Mouse (Mus musculus): ENCODE measurements around the gene Mrpl53.

The Mrpl53 gene

DNA sequence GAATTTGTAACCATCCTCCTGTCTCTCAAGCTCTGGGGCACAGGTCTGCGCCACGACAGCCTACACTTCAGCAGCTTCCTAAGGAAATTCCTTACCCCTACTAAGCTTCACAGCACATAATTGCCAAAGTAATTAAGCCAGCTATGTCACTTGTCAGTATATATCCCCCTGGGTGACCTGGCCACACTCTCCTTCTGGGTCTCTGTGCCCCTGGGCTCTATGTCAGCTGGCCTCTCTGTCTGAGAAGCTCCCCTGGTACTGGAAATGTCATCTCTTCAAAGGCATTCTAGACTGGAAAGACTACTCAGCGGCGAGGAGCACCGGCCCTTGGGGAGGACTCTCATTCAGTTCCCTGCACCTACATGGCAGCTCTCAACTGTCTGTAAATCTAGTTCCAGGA, 14.1 kb downstream of the Mrpl53 start:
- no peak for DNase-seq

DNA sequence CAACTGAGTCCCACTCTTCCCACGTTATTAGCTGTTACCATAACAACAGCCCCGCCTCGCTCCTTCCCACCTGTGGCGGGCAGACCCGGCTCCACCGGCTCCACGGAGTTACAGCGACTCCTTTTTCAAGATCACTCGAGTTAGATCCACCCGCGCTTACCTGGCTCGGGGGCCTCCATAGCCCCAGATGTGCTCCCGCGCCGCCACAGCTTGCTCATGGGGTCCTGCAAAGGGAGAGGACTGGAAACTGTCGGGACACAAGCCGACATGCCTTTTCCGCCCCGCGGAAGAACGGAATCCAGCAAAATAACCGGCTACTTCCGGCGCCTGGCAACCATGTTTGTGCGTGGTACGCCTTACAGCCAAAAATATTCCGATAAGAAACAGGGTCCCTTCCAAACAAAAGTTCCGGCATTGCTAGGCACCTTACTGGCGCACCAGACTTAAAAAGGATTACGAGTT, 16.0 kb downstream of the Mrpl53 start:
- DNase-seq, result peak; percentile 93

DNA sequence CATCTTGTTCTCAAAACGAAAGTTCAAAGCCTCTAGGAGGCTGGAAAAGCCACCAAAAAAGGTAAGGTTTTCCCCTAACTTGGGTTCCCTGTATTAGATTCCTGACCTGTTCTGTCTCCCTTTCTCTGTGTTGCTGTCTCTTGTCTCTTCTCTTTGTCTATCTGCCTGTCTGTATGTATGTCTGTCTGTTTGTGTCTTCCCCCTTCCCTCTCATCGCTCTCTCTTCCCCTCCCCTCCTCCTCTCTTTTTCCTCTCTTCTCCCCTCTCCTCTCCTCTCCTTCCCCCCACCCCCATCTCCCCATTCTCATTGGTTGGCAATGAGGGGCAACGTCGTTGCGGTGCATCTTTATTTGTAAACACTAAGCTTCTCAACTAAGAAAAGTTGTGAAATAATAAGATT, 16.5 kb downstream of the Mrpl53 start, which contains the start of gene Ino80b:
Gene Ino80b (minus strand): TSS at position 101 of the 400 bp plus-strand sequence.
- DNase-seq, result no peak

DNA sequence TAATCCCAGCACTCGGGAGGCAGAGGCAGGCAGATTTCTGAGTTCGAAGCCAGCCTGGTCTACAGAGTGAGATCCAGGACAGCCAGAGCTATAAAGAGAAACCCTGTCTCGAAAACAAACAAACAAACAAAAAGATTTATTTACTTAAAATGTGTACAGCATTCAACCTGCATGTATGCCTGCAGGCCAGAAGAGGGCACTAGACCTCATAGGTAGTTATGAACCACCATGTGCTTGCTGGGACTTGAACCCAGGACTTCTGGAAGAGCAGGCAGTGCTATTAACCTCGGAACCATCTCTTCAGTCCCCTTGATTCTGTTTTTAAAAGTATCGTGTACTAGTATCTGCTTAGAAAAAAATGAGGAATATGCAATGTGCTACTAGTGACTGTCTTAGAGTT, 18.6 kb downstream of the Mrpl53 start:
- DNase-seq, result no peak

DNA sequence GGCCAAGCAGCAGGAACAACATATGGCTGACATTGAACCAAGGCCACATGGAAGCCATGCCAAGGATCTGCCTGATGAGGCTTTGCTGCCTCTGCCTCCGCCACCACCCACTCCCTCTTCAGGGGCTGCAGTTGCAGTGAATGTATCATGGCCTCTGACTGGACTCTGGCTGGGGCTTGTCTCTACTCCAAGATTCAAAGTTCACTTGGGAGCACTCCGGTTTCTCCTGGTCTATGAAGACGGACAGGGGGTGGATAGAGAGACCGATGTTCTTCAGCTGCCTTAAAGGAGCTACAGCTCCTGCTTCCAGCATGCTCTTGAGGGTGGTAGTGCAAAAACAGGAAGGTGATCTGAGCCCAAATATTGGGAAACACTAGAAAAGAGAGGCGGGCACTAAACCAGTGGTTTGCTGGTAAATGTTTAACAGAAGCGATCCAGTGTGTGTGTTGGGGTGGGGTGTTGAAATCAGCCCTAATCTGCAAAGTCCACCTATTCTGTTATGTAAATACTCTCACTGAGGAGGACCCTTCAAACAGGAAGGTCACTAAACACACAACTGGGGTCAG, 22.7 kb downstream of the Mrpl53 start:
- no peak for DNase-seq

DNA sequence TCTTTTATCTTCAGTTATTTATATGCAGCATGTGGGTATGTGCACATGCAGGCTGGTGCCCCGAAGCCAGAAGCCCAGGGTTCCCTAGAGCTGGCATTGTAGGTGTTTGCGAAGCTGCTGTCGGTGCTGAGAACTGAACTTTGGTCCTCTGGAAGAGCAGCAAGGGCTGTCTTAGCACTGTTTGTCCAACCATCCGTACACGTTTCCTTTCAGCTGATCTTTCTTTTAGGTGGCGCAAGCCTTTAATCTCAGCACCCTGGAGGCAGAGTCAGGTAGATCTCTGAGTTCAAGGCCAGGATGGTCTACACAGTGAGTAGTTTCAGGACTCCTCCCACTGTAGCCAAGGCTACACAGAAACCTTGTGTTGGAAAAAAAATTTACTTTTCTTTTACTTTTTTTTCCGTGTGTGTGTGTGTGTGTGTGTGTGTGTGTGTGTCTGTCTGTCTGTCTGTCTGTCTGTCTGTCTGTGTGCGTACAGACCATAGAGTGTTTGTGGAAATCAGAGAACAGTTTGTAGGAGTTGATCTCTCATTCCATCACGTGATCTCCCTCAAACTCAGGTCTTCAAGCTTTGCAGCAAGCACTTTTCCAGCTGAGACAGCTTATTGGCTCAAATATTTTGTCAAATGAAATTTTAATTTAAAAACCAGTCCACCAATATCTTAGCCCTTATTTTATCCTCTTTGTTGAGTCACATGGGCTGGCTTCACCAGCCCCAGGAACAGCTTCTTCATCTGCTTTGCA, 23.5 kb downstream of the Mrpl53 start:
- DNase-seq, result no peak

DNA sequence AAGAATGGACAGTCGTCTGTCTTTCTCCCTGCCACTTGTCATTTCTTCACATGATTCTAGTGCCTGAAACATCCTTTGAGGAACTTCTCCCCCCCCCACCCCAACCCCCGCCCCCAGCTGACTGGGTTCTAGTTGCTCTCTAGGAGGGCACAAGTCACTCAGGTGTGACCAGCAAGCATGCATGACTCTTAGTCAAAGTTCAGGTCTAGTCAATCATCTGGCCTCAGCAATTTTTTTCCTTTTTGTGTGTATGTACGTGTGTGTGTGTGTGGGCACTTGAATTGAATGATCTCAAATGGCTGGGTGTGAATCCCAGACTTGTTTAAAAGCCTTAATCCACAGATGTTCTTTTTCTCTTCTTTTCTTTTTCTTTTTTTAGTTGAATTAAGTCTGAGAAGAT, 25.4 kb downstream of the Mrpl53 start:
- DNase-seq, result no peak

DNA sequence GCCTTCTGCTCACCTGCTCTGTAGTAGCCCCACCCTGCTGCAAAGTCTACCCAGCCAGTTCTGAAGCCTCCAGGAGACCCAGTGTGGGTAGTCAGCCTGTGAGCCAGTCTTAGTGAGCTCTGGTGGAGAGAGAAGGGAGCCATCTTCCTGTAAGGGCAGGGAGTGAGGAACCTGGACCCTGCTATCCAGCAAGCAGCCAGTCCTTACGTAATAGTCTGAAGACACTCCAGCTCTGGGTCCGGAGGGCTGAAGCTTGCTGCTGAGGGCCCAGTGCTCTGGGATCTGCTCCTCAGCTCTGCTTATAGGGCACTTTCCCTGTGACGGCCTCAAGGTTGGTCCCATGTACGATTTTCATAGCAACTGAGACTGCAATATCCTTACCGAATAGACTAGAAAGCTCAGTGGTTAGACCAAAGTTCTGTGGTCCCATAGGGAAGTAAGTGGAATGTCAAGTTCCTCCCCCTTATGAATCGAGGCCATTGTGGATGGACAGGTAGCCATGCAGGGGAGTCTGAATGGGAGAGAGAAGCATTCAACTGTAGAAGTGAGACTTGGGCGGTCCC, 26.2 kb downstream of the Mrpl53 start, which contains the start of gene Rtkn:
Gene Rtkn (plus strand): TSS at position 513 of the 563 bp plus-strand sequence.
- DNase-seq, result no peak

DNA sequence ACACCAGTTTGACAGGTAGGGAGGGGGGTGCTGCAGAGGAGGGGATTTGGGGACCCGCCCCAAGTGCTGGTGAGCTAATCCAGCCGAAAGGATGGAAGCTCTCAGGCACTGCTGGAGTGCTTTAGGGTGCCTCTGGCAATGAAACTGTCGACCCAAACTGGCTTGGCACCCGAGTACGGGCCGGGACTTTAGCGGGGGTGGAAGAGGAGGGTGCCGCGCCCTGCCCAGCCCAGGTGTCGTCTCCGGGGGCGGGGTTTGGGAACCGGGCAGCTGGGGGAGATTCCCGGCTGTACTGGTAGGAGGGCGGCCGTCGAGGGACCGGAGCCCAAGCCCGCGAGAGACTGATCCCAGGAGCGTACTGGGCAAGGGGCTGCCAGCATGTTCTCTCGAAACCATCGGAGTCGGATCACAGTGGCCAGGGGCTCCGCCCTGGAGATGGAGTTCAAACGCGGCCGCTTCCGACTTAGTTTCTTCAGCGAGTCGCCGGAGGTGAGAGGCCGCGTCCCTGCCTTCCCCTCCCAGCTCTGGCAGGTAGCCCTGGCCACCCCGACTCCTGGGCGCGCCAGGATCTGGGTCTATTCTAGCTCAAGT, 26.8 kb downstream of the Mrpl53 start:
- DNase-seq, result peak; percentile 23

DNA sequence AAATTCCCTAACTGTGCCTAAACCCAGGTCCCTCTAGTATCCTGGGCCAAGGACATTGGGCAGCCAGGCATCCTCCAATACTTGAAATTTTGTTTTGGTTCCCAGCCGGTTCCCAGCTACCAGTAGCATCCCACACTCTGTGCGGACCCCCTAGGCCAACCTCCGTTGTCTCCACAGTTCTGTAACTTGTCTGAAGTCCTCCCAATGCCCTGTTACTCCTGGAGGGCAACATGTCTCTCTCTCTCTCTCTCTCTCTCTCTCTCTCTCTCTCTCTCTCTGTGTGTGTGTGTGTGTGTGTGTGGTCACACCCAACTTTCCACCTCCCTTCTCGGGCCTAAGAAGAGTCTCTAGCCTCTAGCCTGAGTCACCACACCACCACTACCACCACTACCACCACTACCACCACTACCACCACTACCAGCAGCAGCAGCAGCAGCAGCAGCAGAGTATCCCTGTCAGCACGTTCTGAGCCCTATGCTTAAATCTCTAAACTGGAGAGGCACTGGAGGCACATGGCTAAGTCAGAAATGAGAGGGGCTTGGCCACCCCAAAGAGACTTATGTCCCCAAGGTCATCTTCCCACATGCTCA, 27.5 kb downstream of the Mrpl53 start:
- DNase-seq, result no peak

DNA sequence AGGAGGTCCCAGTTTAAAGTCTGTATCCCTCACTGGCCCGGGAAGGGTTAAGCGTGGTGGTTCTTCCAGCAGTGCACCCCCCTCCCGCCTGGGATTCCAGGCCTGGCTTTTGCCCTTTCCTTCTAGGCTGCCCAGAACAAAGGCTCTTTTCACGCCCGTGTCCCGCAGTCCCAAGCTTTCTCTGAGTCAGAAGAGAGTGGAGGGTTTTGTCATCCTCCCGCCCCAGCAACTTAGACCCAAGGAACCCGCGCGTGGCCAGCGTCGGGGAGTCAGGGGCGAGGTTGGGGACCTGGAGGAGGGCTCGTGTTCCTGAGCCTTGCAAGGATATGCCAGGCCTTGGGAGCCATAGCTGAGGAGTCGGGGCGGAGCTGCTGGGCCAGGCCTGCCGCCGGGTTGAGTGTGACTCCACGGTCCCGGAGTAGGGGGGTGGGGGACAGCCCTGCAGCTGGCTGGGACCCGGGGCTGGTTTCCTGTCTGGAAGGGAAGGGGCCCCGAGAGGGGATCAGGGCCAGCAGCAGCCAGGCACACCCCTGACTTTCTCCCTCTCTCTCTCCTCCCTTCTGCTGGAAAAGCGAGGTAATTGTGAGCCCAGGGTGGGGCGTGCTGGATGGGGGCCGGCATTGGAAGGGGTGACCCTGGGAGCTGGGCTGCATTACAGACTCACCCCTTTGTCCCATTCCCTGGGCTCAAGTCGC, 28.2 kb downstream of the Mrpl53 start:
- peak; percentile 85 for DNase-seq

DNA sequence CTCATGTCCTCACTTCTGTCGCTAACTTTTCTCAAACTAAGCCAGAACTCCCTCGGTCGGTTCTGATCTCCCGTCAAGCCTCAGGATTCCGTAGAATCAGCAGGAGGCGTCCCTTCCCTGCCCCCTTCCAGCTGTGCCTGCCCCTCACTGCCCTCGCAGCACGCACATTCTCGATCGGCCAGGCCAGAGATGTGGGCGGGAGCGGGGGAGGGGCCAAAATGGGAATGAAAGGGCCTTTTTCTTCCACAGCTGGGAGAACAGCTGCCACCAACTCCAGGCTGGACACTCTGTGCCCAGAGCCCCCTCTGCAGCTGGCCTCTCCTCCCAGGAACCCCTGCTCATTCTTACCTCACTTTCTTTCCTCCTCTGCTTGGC, 28.7 kb downstream of the Mrpl53 start:
- peak; percentile 45 for DNase-seq

DNA sequence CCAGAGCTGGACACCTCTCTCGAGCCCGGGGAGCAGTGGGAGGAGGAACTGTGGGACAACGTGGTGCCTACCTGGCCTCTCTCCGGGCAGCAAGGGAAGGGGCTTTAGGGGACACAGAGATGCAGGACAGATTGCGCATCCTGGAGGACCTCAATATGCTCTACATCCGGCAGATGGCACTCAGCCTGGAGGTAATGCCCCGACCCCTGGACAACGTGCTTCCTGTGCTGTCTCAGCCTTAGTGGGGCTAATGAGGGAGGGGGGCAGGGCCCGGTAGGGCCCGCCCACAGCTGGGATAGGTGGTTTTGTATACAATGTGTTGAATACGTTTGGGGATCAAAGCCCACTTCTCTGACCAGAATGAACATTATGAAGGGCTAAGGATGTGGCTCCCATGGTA, 29.2 kb downstream of the Mrpl53 start:
- peak; percentile 53 for DNase-seq

DNA sequence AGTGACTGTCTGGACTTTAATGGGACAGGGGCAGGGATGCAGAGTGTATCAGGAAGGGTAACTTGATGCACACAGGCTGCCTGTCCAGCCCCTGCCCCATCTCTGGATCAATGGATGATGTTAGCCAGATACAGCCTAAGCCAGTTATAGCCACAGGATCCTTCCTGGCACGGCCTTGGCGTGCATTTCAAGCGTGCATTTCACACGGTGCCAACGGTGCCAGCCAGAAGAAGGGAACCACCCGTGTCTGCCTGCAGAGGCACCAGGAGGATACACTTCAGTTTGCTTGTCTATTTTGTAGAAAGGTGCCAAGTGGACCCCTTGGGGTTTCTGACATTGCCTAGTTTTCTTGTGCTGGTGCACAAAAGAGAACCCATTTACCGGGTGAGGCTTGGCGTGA, 31.2 kb downstream of the Mrpl53 start:
- no peak for DNase-seq

DNA sequence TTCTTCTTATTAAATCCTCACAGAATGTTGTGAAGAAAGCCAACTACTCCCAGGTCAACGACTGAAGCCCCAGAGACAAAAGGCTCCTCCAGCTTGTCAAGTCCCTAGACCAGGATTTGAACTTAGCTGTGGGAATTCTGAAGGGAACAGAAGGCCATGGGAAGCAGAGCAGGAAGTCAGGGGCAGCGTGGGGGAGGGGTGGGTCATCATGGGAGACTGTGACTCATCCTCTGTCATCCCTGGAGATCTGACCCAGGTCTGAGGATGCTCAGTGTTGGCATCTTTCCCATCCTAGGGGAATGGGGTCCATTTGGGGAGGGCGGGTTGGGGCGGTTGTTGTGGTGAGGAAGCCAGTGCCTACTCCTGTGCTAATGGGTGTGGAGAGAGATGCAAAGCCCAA, 32.8 kb downstream of the Mrpl53 start:
- no peak for DNase-seq

DNA sequence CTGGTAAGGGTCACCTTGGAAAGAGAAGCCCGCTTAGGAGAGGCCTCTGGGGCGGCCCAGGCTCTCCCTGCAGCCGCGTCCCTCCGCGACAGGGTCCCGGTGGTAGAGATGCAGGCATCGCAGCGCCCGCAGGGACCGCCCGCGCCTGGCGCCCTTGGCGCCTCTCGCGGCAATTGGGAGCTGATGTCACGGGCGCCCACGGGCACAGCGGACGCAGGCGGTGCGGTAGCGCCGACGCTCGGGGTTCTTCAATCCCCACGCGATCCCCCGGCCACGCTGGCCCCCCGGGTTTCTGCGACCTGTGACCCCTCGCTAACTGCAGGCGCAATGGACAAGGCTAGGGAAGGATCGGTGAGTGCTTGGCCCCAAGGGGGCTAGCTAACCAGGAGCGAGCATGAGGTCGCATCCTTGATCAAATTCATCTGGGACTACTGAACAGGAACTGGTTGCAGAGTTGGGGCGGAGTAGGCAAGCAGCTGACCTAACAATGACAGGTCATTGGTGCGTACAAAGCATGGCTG, 33.4 kb downstream of the Mrpl53 start:
- DNase-seq, result peak; percentile 40

DNA sequence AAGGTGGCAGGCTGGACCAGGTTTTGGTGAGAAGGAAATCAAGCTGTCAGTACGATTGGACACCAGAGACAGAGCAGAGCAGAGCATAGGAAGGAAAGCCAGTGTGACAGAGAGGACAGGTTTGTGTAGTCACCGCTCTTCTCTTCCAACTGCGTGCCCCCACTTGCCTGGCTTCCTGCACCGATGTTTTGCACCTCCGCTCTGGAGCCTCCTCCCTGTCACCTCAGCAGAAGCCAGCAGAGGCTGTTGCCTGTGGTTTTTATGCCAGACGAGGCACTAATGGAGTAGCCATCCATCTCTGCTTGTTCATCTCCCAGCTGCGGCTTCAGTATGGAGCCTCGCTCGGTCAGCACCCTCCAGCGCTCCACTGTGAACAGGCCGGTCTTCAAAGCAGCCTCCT, 34.0 kb downstream of the Mrpl53 start:
- DNase-seq, result no peak

DNA sequence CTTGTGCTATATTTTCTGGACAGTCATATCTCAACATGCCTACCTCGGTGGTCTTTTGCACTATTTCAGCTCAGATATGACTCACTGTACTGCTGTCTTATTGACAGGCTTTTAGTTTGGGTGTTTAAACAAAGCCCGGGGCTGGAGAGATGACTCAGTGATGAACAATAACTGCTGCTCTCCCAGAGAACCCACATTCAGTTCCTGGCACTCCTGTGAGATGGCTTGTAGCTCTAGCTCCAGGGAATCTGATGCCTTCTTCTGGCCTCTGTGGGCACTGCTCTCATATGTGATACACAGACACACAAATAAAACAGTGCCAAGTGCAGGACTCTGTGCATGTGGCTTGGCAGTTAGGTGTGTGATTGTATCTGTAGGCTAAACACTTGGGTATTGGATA, 36.4 kb downstream of the Mrpl53 start:
- DNase-seq, result no peak

DNA sequence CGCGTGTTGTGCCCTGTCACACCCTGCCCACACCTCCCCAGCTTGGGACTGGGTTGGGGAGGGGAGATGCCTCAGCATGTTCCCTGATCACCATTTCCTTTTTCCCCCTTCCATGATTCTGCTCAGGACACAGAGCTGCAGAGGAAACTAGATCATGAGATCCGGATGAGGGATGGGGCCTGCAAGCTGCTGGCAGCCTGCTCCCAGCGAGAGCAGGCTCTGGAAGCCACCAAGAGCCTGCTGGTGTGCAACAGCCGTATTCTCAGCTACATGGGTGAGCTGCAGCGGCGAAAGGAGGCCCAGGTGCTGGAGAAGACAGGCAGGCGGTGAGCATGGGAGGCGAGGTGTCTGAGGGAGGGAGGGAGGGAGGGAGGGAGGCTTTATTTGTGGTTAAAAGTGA, 37.0 kb downstream of the Mrpl53 start:
- DNase-seq, result no peak

DNA sequence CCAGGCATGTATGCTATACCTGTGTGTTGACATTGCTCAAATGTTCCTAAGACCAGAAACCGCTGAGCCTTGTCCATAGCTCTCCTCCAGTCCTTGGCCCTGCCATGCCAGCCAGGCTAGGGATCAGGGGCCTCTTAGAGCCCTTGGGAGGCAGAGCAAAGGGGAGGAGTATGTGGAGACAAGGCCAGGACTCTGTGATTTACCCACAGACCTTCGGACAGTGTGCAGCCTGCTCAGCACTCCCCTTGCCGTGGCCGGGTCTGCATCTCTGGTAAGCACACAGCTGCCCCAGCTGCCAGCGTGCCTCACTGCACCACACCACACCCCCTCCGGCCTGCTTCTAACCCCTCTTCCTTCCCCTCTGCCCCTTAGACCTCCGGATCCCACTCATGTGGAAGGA, 38.4 kb downstream of the Mrpl53 start:
- DNase-seq, result no peak

DNA sequence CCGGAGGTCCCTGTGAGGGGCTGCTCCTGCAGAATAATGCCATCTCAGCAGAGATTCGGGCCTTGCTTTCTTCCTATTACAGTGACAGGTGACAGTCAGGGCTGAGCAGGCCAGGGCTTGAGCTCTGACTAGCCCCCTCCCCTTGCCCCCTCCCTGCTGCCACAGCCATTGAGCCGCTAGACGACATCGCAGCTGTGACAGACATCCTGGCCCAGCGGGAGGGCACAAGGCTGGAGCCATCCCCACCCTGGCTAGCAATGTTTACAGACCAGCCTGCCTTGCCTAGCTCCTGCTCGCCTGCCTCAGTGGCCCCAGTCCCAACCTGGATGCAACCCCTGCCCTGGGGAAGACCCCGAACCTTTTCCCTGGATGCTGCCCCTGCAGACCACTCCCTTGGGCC, 42.9 kb downstream of the Mrpl53 start:
- no peak for DNase-seq

DNA sequence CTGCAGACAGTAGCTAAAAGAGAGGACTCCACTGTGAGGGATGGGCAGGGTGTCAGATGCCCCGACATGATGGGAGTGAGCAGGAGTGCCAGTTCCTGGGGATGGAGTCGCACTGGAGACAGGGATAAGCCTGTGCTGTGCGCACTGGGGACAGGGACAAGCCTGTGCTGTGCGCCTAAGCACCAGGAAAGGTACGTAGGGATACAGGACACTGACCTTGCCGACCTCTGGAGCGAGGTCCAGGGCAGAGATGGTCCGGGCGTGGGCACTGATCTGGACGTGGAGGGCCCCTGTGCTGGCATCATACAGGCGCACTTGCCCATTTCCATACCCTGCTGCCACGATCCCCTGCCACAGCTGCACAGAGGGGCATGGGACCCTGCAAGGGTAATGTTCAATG, 44.2 kb downstream of the Mrpl53 start:
- DNase-seq, result no peak

DNA sequence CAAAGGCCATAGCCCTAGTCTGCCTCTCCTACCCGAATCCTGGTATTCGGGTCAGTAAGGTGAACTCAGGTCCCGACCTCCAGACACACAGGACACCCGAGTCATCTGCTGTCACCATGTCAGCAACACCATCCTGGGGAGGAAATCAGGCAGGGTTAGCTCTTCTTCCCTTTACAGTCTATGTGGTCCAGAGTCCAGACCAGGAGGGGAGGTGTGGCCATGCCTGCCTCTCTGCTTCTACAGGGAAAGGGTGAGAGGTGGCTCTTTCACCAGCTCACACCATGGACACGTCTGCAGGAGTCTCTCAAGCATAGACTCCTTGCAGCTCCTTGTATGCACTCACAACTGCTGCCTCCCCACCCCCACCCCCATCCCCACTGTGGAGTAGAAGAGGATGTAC, 44.6 kb downstream of the Mrpl53 start:
- DNase-seq, result no peak

Measured in thymus, postnatal 14 days (tissue).